Mouse (Mus musculus): ENCODE results near the gene Myrf.

The Myrf gene

DNA sequence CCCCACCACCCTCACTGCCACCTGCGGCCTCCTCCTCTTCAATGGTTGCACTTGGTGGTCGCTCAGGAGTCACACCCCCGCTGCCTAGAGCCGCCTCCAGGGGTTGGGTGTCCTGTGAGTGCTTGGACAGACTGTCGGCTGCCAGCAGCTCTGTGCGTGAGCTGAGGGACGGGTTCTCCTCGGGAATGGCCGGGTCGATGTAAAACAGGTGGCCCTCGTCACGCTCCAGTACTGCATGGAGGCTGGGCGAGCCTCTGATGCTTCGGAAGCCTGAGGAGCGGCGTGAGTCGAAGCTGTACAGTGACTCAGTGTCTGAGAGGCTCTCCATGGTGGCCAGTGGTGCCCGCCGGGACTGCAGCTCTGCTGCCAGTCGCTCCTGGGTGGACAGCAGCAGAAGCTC, 7.6 kb upstream of the Myrf start:
- DNase-seq (ENCODE audit: low spot score) = no peak

DNA sequence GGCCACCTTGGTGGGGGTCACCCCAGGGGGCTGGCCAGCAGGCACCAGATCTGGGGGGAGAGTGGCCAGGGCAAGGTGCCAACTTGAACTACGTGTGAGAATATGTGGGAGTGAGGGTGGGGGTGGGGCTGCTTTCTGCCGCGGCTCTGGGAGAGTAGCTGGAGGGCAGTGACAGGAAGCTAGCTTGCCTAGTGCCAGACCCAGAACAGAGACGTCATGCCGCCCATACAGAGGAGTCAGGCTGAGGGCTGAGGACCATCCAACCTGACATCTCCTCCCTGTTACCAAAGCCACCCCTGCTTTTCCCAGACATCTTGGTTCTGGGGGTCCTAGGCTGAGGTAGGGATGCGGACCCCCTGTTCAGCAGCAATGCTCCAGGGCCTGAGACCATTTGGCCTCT, 6.6 kb upstream of the Myrf start:
- no peak for DNase-seq (ENCODE audit: low spot score)

- DNase-seq (ENCODE audit: low spot score) = no peak
Measured at GRCm38 (mm10) chr19:10244183-10244582, 3.6 kb upstream of the Myrf start.

GRCm38 (mm10) chr19:10242916-10243315, 2.4 kb upstream of the Myrf start:
- no peak for DNase-seq (ENCODE audit: low spot score)

DNA sequence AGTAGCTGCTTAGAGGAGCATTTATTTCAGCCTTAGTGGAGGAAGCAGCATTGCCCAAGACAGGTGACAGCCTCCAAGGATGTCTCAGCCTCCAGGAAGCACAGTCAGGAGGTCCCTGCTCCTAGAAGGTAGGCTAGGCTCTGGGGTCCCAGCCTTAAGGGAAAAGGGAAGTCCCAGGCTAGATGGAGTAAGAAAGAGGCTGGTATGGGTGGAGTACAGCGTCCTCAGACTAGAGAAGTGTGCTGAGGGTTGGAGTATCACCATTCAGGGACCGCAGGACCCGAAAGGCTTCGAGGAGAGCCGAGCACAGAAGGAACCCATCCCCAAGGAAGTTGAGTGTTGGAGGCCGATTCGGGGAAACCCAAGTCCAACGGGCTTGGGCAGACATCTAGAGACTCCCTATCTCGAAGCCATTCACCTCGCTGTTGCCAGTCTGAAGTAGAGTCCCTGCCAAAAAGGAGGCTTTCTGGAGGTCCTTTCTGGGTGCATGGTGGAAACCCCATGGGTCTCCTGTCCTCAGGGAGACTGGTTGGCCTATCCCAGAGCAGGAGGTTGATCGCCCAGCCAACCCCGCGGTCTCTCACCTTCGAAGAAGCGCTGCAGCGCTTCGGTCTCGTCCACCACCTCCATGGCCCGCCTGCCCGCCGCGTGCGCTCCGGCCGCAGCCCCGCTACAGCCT, 434 bp downstream of the Myrf start:
- DNase-seq (ENCODE audit: low spot score) = no peak

GRCm38 (mm10) chr19:10239419-10239818, 1.1 kb downstream of the Myrf start:
- no peak for DNase-seq (ENCODE audit: low spot score)

DNA sequence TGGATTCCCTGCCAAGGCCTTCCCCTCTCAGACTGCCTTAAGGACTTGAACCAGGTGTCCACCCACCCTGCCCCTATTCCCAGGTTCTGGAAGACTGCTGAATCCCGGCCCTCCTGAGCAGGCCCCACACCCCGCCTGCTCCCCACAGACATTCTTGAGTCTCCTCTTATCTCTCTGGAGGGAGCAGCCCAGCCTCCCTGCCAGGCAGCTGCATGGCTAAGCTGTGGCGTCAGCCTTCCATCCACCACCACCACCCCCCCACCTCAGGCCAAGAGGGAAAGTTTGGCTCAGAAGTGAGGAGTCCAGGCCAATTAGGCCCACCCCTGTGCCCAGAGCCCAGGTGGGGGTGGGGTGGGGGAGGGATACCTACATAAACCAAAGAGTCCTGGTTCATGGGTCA, 2.1 kb downstream of the Myrf start:
- DNase-seq (ENCODE audit: low spot score) = no peak

DNA sequence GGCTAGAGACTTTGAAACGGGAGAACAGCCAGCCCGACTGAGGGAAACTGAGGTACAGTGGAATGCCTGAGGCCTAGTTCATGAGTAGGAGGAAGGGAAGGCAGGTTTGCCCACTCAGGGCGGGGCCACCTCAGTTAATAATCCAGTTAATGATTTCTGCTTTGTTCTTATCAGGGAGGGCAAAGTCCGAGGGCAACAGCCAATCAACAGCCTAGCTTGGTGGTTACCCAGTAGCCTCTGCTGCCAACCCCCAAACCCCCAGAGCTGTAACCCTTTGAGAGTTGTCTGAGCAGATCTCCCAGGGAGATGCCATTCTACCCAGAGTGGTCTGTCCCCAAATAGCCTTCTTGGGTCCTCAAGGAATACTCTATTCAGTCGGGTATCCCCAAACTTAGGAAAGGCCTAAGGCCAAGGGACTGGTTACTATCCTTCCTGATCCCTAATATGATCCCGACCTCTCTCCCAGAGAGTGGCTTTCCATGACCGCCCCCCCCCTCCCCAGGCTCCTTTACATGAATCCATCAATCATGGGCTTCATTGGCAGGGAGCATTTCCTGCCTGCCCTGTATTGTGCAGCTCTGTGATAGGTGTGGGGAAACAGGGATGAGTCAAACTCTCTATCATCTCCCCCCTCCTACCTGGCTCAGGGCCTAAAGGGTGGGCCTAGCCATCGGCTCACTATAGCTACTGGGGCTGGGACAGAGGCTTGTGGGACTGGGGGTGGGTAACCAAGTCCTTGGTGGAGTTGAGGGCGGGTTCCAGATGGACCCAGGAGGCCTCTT, 4.6 kb downstream of the Myrf start:
- no peak for DNase-seq (ENCODE audit: low spot score)

- DNase-seq (ENCODE audit: low spot score) = no peak
Measured at GRCm38 (mm10) chr19:10232327-10233017, 8.1 kb downstream of the Myrf start.

DNA sequence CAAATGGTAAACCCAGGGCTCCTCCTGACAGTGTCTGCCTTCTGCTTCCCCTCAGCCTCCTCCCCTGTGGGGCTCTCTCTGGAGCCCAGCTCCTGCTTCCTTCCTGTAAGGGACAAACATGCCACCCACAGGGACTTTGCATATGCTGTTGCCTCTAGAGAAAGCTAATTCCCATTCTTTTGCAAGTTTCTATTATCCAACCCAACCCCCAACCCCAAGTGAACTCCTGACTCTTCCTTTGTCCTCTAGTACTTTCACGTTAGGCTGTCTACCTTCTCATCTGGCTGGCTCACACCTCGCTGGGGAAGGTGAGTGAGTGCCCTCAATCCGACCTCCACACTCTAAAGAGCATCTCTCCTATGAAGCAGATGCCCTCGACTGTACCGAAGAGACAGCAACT, 8.7 kb downstream of the Myrf start:
- no peak for DNase-seq (ENCODE audit: low spot score)

DNA sequence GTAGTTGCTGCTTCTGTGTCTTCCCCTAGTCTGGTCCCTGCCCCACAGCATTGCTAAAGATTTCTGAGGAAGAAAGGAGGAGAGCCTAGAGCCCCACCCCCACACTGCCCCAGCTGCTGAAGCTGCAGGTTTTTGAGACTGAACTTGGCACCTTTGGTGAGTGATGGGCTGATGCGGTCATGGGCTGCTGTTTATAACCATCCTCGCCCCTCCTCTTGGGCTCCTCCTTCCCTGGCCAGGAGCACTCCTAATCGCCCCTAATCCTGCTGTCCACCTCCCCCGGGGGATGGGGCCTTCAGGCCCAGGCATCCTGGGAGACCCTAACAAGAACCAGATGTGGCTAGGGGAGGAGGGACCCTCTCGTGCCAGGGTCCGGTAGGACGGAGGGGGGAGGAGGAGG, 9.5 kb downstream of the Myrf start:
- no peak for DNase-seq (ENCODE audit: low spot score)

GRCm38 (mm10) chr19:10225767-10226166, 14.8 kb downstream of the Myrf start:
- DNase-seq (ENCODE audit: low spot score) = no peak

DNA sequence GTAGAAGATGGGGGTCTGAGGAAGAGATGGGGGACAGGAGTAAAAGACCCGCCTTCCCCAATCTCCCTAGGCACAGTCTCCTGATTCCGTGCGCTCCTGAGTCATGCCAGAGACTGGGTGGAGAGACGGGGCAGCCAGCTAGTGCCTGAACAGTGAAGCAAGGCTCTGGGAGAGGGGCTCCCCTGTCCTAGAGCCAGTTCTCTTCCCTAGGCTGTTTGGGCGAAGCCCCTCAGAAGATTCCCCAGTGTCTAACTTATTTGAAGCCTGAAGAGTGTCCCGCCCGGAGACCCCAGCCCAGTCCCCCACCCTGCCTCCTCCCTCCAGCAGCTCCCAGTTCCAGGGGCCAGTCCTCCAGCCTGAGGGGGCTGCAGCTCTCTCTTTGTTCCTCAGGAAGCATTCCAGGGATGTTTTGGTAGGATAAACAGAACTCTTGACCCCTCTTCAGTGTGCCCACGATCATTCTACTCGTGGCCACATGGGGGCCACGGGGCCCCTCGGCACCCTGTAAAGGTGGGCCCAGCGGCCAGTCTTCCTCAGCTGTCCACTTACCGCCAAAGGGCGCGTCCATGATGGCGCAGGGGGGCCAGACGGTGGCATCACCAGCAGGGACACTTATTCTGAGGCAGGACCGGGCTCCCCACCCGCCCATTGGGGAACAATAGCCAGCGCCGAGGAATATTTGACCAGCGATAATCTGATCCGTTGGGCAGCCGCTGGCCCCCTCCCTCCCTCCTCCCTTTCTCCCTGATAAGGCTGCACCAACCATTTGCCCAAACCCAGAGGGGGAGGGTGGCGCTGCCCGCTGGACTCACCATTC, 15.7 kb downstream of the Myrf start:
- no peak for DNase-seq (ENCODE audit: low spot score)

DNA sequence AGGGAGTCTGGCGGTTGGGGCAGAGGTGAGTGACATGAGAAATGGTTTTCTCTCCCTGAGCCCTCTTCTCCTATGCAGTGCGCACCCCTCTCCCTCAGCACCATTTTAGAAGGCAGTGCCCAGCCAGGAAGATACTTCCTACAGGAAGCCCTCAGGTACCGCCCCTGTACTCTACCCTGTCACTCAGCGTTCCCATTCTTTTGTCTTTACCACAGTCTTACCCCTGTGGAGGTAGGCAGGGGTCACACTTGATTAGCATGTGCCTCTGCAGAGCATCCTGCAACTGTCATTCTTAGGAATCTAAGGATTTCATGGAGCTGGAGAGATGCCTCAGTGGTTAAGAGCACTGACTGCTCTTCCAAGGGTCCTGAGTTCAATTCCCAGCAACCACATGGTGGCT, 17.0 kb downstream of the Myrf start:
- no peak for DNase-seq (ENCODE audit: low spot score)

DNA sequence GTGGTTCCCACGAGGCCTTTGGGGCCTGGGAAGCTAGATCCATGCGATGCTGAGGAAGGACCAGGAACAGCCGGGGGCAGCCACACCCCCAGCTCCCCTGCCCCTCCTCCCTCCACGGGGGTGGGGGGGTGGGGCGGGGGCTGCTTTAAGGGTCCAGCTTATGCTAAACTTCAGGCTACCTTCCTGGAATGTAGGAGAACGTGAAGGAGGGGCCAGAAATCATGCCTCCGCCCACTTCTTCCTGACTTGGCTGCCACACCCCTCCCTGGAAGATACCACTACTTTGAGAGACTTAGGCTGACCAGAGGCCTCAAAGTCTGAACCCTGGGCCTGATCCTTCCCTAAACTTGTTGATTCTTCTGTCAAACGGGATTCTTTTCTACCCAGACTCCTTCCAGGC, 17.9 kb downstream of the Myrf start:
- no peak for DNase-seq (ENCODE audit: low spot score)

- no peak for DNase-seq (ENCODE audit: low spot score)
Measured at GRCm38 (mm10) chr19:10221585-10221984, 19.0 kb downstream of the Myrf start.

DNA sequence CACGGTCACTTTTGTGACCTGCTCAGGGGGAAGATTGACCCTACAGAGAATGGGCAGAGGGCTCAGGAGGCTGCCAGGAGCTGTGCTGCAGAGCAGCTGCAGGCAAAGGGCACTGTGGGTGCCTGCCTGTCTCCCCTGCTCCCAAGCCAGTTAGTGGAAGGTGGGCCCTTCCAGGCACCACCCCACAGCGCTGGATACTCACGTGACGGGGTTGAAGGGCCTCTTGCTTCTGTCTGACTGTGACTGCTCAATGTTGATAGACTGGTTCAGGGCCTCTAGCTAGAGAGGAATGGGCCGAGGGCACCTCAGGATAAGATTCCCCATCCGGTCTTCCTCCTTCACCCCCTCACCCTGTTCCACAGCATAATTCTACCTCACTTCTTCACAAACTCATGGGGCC, 21.0 kb downstream of the Myrf start:
- DNase-seq (ENCODE audit: low spot score) = no peak

DNA sequence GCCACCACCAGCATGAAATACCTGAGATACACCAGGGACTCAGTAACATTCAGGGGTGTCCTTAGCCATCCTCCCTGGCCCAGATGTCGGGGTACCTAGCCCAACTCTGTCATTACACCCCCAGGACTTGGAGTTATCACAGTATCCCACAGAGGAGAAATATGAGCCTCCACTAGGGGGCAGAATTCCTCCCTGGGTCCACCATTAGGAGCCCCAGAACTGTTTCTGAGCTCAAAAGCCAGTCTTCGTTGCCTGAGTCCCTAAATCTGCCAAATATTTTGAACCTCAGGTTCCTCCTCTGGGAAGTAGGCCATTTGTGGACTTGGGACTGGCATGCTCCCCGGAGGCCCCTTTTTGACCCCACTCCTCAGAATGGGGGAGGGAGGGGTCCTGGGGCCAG, 21.4 kb downstream of the Myrf start:
- DNase-seq (ENCODE audit: low spot score) = no peak

GRCm38 (mm10) chr19:10216101-10216500, 24.4 kb downstream of the Myrf start:
- DNase-seq (ENCODE audit: low spot score) = no peak

GRCm38 (mm10) chr19:10213796-10214471, 26.6 kb downstream of the Myrf start:
- no peak for DNase-seq (ENCODE audit: low spot score)

GRCm38 (mm10) chr19:10210885-10211284, 29.7 kb downstream of the Myrf start:
- no peak for DNase-seq (ENCODE audit: low spot score)

DNA sequence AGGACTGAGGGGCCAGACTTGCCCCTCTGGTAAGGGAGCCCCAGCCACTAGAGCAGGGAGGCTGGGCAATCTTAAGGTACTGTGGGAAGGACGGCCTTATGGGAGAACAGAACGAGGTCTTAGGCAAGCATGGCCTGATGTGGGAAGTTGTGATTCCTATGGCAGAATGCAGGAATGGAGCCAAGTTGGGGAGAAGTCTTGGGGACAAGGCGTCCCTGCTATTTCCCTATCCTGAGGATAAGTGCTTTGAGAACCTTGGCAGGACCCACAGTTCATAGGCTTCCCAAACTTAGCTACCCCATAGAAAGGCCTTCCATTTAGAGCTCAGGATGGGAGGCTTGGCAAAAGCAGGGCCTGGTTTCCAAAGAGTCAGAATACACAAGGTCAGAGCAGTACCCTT, 31.7 kb downstream of the Myrf start:
- no peak for DNase-seq (ENCODE audit: low spot score)
